In the genomic region with DNA sequence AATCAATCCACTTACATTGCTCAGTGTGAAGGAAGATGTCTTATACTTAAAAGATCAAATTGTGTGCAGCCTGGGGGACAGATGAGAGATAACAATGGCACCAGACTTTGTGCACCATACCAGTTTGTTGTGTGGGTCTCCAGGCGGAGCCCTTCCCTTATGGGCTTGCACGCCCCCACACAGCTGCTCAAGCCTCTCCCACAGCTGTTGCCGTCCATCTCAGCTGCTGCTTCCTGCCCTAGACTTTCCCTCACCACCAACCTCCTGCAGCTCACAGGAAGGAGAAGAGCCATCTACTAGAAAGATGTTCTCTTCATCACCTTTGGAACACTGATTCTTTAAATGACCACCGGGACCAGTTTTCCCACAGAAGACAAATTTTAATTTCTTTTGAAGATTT, we compare ENCODE assay signal across 32 mouse cellular contexts. TPM values are rescaled to one million over a fixed set of nuclear protein-coding genes. Genes with fewer than 3 reads are reported as not detected.
DNase-seq lines count a peak whose midpoint lies in the region.
"Had no signal": no experiment of that assay in that cellular context is flagged by ENCODE, and none has a peak within 500 bp of the region (broad histone marks: within the 10 kb centered on the region; RNA-seq: fewer than 3 reads in every experiment).

No protein-coding gene starts in this region.

- peak; percentile 74 for DNase-seq in heart, adult 11 months
- no peak for DNase-seq in heart, adult 9 months (ENCODE audit: low spot score in 2 of 2)
- peak; percentile 45 for DNase-seq in right cerebral cortex, postnatal 25 days
- DNase-seq in right cerebral cortex, postnatal 10 days (ENCODE audit: low spot score in 2 of 2), result no peak
- DNase-seq in thymus, postnatal 0 days (ENCODE audit: low spot score), result peak; percentile 65
- no peak for DNase-seq in spleen, postnatal 14 days (ENCODE audit: low spot score in 2 of 2)
- DNase-seq in ovary, postnatal 14 days (ENCODE audit: low spot score), result no peak
- DNase-seq in layer of hippocampus, adult 8-10 months (ENCODE audit: low spot score in 2 of 2), result no peak
- DNase-seq: adrenal gland, postnatal 25 days; cerebellum, adult 9-11 months; gastrocnemius, postnatal 25 days; heart, postnatal 36 days; kidney, adult 18-20 months; kidney, postnatal 4 days; layer of hippocampus, adult 9-11 months; left cerebral cortex, postnatal 4 days; liver, postnatal 0 days; midbrain, embryonic 14.5 days; spleen, adult 18-20 months had no signal

RNA-seq across cellular contexts. Expression of gene Epha1, which starts 12.6 kb away (rescaled TPM):
- polyA plus RNA-seq in thymus, postnatal 0 days (2015; fragmentation: Nextera tagmentation; extraction: Ambion mirVana), result 4.0 and 4.3 TPM in 2 replicates
- under 1 TPM; 0.14 to 0.36 (median 0.15) TPM for total RNA-seq in layer of hippocampus, adult 8-10 months (2022)

RNA-seq across cellular contexts. Expression of gene Tas2r143, which starts 14.4 kb away (rescaled TPM):
- not detected in 2 replicates for polyA plus RNA-seq in thymus, postnatal 0 days (2015; fragmentation: Nextera tagmentation; extraction: Ambion mirVana)
- total RNA-seq in layer of hippocampus, adult 8-10 months (2022), result not detected
- total RNA-seq: ES-E14; gastrocnemius, postnatal 25 days; heart, adult 8-10 months; heart, postnatal 36 days; left cerebral cortex, adult 8-10 months; left cerebral cortex, postnatal 4 days had no signal
- polyA plus RNA-seq: embryonic facial prominence, embryonic 13.5 days; forebrain, embryonic 15.5 days; heart, embryonic 15.5 days; hindbrain, embryonic 14.5 days; inflammation-experienced regulatory T-cells, adult 6 months; kidney, embryonic 16.5 days; liver, embryonic 11.5 days; liver, postnatal 0 days; lung, postnatal 0 days; midbrain, embryonic 14.5 days; neural tube, embryonic 12.5 days; testis, adult 2 months had no signal

RNA-seq across cellular contexts. Expression of gene Tas2r135, which starts 19.6 kb away (rescaled TPM):
- not detected in 2 replicates for polyA plus RNA-seq in thymus, postnatal 0 days (2015; fragmentation: Nextera tagmentation; extraction: Ambion mirVana)
- under 1 TPM in 1 of 4 experiments, not detected in 3; 0.29 TPM for total RNA-seq in layer of hippocampus, adult 8-10 months (2022)
- total RNA-seq: ES-E14; gastrocnemius, postnatal 25 days; left cerebral cortex, adult 8-10 months had no signal
- polyA plus RNA-seq: embryonic facial prominence, embryonic 13.5 days; forebrain, embryonic 15.5 days; heart, embryonic 15.5 days; hindbrain, embryonic 14.5 days; inflammation-experienced regulatory T-cells, adult 6 months; kidney, embryonic 16.5 days; liver, embryonic 11.5 days; liver, postnatal 0 days; midbrain, embryonic 14.5 days; neural tube, embryonic 12.5 days; testis, adult 2 months had no signal

RNA-seq across cellular contexts. Expression of gene Zyx, which starts 36.2 kb away (rescaled TPM):
- polyA plus RNA-seq in thymus, postnatal 0 days (2015; fragmentation: Nextera tagmentation; extraction: Ambion mirVana), result 60.7 and 64.4 TPM in 2 replicates
- total RNA-seq in layer of hippocampus, adult 8-10 months (2022), result 10 to 100 TPM; 36.5 to 52.5 (median 44.5) TPM

RNA-seq across cellular contexts. Expression of gene Tas2r126, which starts 48.7 kb away (rescaled TPM):
- polyA plus RNA-seq in thymus, postnatal 0 days (2015; fragmentation: Nextera tagmentation; extraction: Ambion mirVana), result not detected in 2 replicates
- total RNA-seq in layer of hippocampus, adult 8-10 months (2022), result not detected
- total RNA-seq: ES-E14; gastrocnemius, postnatal 25 days; heart, adult 8-10 months; left cerebral cortex, adult 8-10 months; left cerebral cortex, postnatal 4 days had no signal
- polyA plus RNA-seq: embryonic facial prominence, embryonic 13.5 days; forebrain, embryonic 15.5 days; heart, embryonic 15.5 days; hindbrain, embryonic 14.5 days; inflammation-experienced regulatory T-cells, adult 6 months; kidney, embryonic 16.5 days; liver, embryonic 11.5 days; liver, postnatal 0 days; lung, postnatal 0 days; midbrain, embryonic 14.5 days; neural tube, embryonic 12.5 days; testis, adult 2 months had no signal

Comparison
In these comparisons a context has a peak if more than half of its experiments do, and no peak if none do; other contexts are left out.
1. DNase-seq: peak in heart, adult 11 months (single experiment), right cerebral cortex, postnatal 25 days (single experiment) and thymus, postnatal 0 days (single experiment); none in heart, adult 9 months (0 of 2), right cerebral cortex, postnatal 10 days (0 of 2), spleen, postnatal 14 days (0 of 2), ovary, postnatal 14 days (single experiment) and layer of hippocampus, adult 8-10 months (0 of 2).